Mouse (Mus musculus): Measurements from ENCODE around the gene Casz1. TPM values are rescaled to one million over a fixed set of nuclear protein-coding genes. Genes with fewer than 3 reads are reported as not detected.

Gene Casz1
- total and polyA plus RNA-seq, 2 experiments from 2014 or later, result 2.3 to 6.3 TPM

DNA sequence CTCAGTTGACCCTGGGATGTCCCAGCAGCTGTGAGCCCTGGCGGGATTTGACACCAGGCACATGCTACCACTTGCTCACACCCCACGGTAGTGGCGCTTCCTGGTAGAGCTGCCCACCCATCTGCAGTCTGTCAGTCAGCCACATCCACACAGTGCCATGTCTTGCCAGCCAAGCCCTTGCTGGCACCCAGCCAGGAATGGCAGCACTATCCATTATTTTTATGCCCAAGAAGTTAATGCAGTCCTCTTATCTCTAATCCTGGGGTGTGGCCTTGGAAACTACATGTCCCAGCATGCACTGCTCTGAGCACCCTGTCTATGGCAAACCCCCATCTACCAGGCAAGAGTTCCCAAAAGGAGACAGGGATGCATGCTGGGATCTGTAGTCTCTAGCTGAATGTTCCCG is 141.2 kb downstream of the Casz1 start:
- H3K4me2 ChIP-seq (ENCODE audit: low read depth, low read length), result no peak overlapping the region
- WGBS, result 58% methylated on average over 4 of the region's 4 CpGs
- peaks cover 8% of the 10 kb centered on the region for H3K4me1 ChIP-seq (ENCODE audit: insufficient read depth, low read length)
- no peak overlapping the region for H3K4me3 ChIP-seq (ENCODE audit: low read length)
- no peak overlapping the region for H3K9ac ChIP-seq (replicated peaks; ENCODE audit: low read length)
- TF ChIP-seq CTCF (IDR thresholded peaks at IDR 0.05; ENCODE audit: low read depth), result no peak
- no peak overlapping the region for H3K27ac ChIP-seq
- peak; percentile 16; the same call in 1 of the 2 replicates for ATAC-seq
- H3K9me3 ChIP-seq (ENCODE audit: low read length), result no peaks in the 10 kb centered on the region
- H3K36me3 ChIP-seq (ENCODE audit: insufficient read depth, low read length), result no peaks in the 10 kb centered on the region
- H3K27me3 ChIP-seq (ENCODE audit: insufficient read depth, low read length), result peaks cover 8% of the 10 kb centered on the region; the same call in 1 of the 2 replicates
- DNase-seq (ENCODE audit: low spot score), result peak; percentile 44

- Histone ChIP-seq H3K36me3 (ENCODE audit: insufficient read depth, low read length) (no peaks in the 10 kb centered on the region), H3K9me3 (ENCODE audit: low read length) (no peaks in the 10 kb centered on the region), H3K27me3 (ENCODE audit: insufficient read depth, low read length) (peaks cover 8% of the 10 kb centered on the region; the same call in 1 of the 2 replicates), H3K27ac (no peak overlapping the region), H3K4me1 (ENCODE audit: insufficient read depth, low read length) (peaks cover 8% of the 10 kb centered on the region), H3K9ac (replicated peaks; ENCODE audit: low read length) (no peak overlapping the region), H3K4me2 (ENCODE audit: low read depth, low read length) (no peak overlapping the region), H3K4me3 (ENCODE audit: low read length) (no peak overlapping the region)
- no peak for DNase-seq (ENCODE audit: low spot score)
- no peak for TF ChIP-seq CTCF (IDR thresholded peaks at IDR 0.05; ENCODE audit: low read depth)
- no peak for ATAC-seq
- 82% methylated on average over 8 of the region's 8 CpGs for WGBS
Observed at GRCm38 (mm10) chr4:148946071-148946470, 141.8 kb downstream of the Casz1 start.

GRCm38 (mm10) chr4:148947833-148948388 is 143.7 kb downstream of the Casz1 start:
- Histone ChIP-seq H3K9ac (replicated peaks; ENCODE audit: low read length) (no peak overlapping the region), H3K27ac (no peak overlapping the region), H3K4me3 (ENCODE audit: low read length) (no peak overlapping the region), H3K4me2 (ENCODE audit: low read depth, low read length) (no peak overlapping the region), H3K4me1 (ENCODE audit: insufficient read depth, low read length) (peaks cover 15% of the 10 kb centered on the region; the same call in 1 of the 2 replicates), H3K36me3 (ENCODE audit: insufficient read depth, low read length) (no peaks in the 10 kb centered on the region), H3K9me3 (ENCODE audit: low read length) (no peaks in the 10 kb centered on the region), H3K27me3 (ENCODE audit: insufficient read depth, low read length) (peaks cover 8% of the 10 kb centered on the region; the same call in 1 of the 2 replicates)
- WGBS, result 71% methylated on average over 10 of the region's 10 CpGs
- no peak for ATAC-seq
- no peak for DNase-seq (ENCODE audit: low spot score)
- TF ChIP-seq CTCF (IDR thresholded peaks at IDR 0.05; ENCODE audit: low read depth), result no peak

DNA sequence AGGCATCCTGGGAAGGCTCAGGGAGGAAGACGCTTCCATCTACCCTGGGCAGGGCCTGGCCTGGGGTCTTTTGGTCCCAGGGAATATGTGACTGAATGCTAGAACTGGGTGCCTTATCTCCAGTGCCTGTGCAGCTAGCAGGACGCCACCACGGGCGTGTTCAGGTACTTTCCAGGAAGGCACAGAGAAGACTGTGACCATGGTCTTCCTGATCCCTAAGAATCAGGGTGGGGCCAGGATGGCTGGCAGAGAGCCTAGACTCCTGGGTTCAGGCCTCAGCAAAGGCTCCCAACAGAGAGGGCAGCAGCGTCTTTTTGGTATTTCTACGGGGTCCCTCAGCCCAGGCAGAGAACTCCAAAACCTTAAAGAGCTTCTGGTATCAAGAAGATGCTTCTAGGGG is 146.3 kb downstream of the Casz1 start:
- 48% methylated on average over 6 of the region's 6 CpGs for WGBS
- peaks cover 18% of the 10 kb centered on the region; the same call in 1 of the 2 replicates for H3K4me1 ChIP-seq (ENCODE audit: insufficient read depth, low read length)

DNA sequence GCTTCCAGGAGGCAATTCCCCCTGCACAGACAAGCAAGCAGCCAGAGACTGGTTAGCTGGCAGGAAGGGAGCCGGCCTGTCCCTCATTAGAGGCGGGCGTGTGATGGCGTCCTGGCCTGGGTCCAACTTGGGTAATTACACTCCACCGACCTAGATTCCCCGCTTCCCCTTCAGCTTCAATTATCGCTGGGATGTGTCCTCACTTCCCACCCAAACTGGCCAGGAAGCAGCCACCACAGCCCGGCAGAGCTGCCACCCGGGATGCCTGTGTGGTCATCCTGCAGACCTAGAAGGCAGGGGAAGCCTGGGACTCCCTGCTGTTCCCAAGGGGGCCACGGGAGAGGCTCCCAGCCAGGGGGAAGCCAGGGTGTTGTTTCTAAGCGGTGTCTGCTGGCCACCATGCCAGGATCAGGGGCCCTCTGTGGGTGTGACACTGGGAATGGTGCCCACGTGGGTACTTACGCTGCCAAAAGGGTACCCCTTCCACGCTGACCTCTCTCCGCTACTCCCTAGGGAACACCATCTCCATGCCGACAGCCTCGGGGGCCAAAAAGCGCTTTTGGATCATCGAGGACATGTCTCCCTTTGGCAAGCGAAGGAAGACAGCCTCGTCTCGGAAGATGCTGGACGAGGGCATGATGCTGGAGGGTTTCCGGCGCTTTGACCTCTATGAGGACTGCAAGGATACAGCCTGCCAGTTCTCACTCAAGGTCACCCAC is 146.9 kb downstream of the Casz1 start:
- Histone ChIP-seq H3K9me3 (ENCODE audit: low read length) (no peaks in the 10 kb centered on the region), H3K27ac (no peak overlapping the region), H3K27me3 (ENCODE audit: insufficient read depth, low read length) (peaks cover 14% of the 10 kb centered on the region; the same call in 1 of the 2 replicates), H3K4me3 (ENCODE audit: low read length) (peak overlapping the region; percentile 43), H3K4me1 (ENCODE audit: insufficient read depth, low read length) (peaks cover 18% of the 10 kb centered on the region; the same call in 1 of the 2 replicates), H3K36me3 (ENCODE audit: insufficient read depth, low read length) (no peaks in the 10 kb centered on the region), H3K9ac (replicated peaks; ENCODE audit: low read length) (peak overlapping the region; percentile 21; the same call in 1 of the 2 replicates), H3K4me2 (ENCODE audit: low read depth, low read length) (peak overlapping the region; percentile 64)
- peak; percentile 28; the same call in 1 of the 2 replicates for ATAC-seq
- 23% methylated on average over 25 of the region's 25 CpGs for whole genome bisulfite sequencing
- peak; percentile 86 for DNase-seq (ENCODE audit: low spot score)
- TF ChIP-seq CTCF (IDR thresholded peaks at IDR 0.05; ENCODE audit: low read depth), result no peak

More for the DNA sequence above, 146.3 kb downstream of the Casz1 start:
- Histone ChIP-seq H3K4me3 (ENCODE audit: low read length) (no peak overlapping the region), H3K4me2 (ENCODE audit: low read depth, low read length) (peak overlapping the region; percentile 64; the same call in 1 of the 2 replicates), H3K36me3 (ENCODE audit: insufficient read depth, low read length) (no peaks in the 10 kb centered on the region), H3K27me3 (ENCODE audit: insufficient read depth, low read length) (peaks cover 14% of the 10 kb centered on the region; the same call in 1 of the 2 replicates), H3K9me3 (ENCODE audit: low read length) (no peaks in the 10 kb centered on the region), H3K27ac (no peak overlapping the region), H3K9ac (replicated peaks; ENCODE audit: low read length) (no peak overlapping the region)
- ATAC-seq (no peak), DNase-seq (ENCODE audit: low spot score) (no peak)
- no peak for TF ChIP-seq CTCF (IDR thresholded peaks at IDR 0.05; ENCODE audit: low read depth)

- peaks cover 14% of the 10 kb centered on the region; the same call in 1 of the 2 replicates for H3K27me3 ChIP-seq (ENCODE audit: insufficient read depth, low read length)
- no peaks in the 10 kb centered on the region for H3K36me3 ChIP-seq (ENCODE audit: insufficient read depth, low read length)
- no peaks in the 10 kb centered on the region for H3K9me3 ChIP-seq (ENCODE audit: low read length)
- ATAC-seq (peak; percentile 19; the same call in 1 of the 2 replicates), DNase-seq (ENCODE audit: low spot score) (peak; percentile 53)
- H3K4me2 ChIP-seq (ENCODE audit: low read depth, low read length), result peak overlapping the region; percentile 64
- peak overlapping the region; percentile 8; the same call in 1 of the 2 replicates for H3K27ac ChIP-seq
- peak overlapping the region; percentile 56 for H3K9ac ChIP-seq (replicated peaks; ENCODE audit: low read length)
- peaks cover 18% of the 10 kb centered on the region; the same call in 1 of the 2 replicates for H3K4me1 ChIP-seq (ENCODE audit: insufficient read depth, low read length)
- 6% methylated on average over 41 of the region's 44 CpGs for WGBS
- peak overlapping the region; percentile 43 for H3K4me3 ChIP-seq (ENCODE audit: low read length)
- TF ChIP-seq CTCF (IDR thresholded peaks at IDR 0.05; ENCODE audit: low read depth), result peak; percentile 28; the same call in 1 of the 2 replicates
Observed at GRCm38 (mm10) chr4:148951821-148952291, 147.6 kb downstream of the Casz1 start.

Data from hindbrain, postnatal 0 days (tissue).